Mouse (Mus musculus) hindbrain, embryonic 12.5 days (tissue): ENCODE data around the gene Spata7. TPM values are rescaled to one million over a fixed set of nuclear protein-coding genes. Genes with fewer than 3 reads are reported as not detected.

ENCODE experiments used
- ATAC-seq: fragments of 200-750 bp; cut with Nextera tagmentation; 2 replicates; pipeline ENCODE4 v1.8.0; 2017; ENCODE audit warnings: moderate TSS enrichment; ENCODE audit not compliant: low FRiP score
- H3K27ac ChIP-seq: fragments of 300-500 bp; sonication (generic); 2 replicates; pipeline ENCODE4 v1.5.1; 2016; ENCODE audit warnings: mild to moderate bottlenecking
- H3K27me3 ChIP-seq: fragments of 300-500 bp; sonication (generic); 2 replicates; pipeline ENCODE4 v1.6.1; 2016; ENCODE audit warnings: mild to moderate bottlenecking
- H3K36me3 ChIP-seq: fragments of 300-500 bp; sonication (generic); 2 replicates; pipeline ENCODE4 v1.6.1; 2016; ENCODE audit warnings: mild to moderate bottlenecking
- H3K4me1 ChIP-seq: fragments of 300-500 bp; sonication (generic); 2 replicates; pipeline ENCODE4 v1.6.1; 2016
- H3K4me2 ChIP-seq: fragments of 300-500 bp; sonication (generic); replicated peaks from 2 replicates; pipeline ENCODE4 v1.6.1; 2016; ENCODE audit warnings: mild to moderate bottlenecking
- H3K4me3 ChIP-seq: fragments of 300-500 bp; sonication (generic); 2 replicates; pipeline ENCODE4 v1.5.1; 2016; ENCODE audit warnings: mild to moderate bottlenecking
- H3K9ac ChIP-seq: fragments of 300-500 bp; sonication (generic); 2 replicates; pipeline ENCODE4 v1.6.1; 2016; ENCODE audit warnings: mild to moderate bottlenecking, moderate library complexity
- H3K9me3 ChIP-seq: fragments of 300-500 bp; sonication (generic); replicated peaks from 2 replicates; pipeline ENCODE4 v1.6.1; 2016; ENCODE audit warnings: mild to moderate bottlenecking
- WGBS: fragments of 180-500 bp; shearing (Covaris S2); methylation state at CpG from one replicate; pipeline ENCODE4 v1.1.7; 2016; 5-methylcytosine and 5-hydroxymethylcytosine counted together
- polyA plus RNA-seq: library from polyadenylated mRNA; unstranded; fragments of >200 nt; fragmentation: Nextera tagmentation; extraction: Ambion mirVana; gene quantifications from 2 replicates; pipeline ENCODE4 v1.2.1, GENCODE M21; 2016

The Spata7 gene
- polyA plus RNA-seq, 1 experiment from 2014 or later, result 27.4 TPM

DNA sequence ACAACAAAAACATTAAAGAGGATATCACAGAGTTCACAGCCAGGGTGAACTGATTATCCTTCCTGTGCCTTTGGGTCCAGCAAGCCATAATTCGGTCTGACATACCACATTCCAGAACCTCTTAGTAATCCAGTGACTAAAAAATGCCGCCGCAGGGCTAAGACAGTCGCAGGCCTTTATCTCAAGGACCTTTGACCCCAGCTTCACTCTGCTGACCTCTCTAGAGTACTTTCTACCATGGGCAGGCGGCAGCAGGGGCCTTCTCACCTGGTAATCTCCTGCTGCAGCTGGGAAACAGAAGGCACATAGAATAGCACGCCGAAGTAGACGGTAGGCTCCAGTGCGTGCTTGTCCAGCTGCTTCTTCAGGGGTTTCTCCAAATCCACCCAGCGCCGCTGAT is 86.8 kb downstream of the Spata7 start:
- H3K9me3 ChIP-seq, result no peaks in the 10 kb centered on the region
- no peak overlapping the region for H3K9ac ChIP-seq
- ATAC-seq, result no peak
- no peak overlapping the region for H3K27ac ChIP-seq
- no peak overlapping the region for H3K4me2 ChIP-seq
- no peak overlapping the region for H3K4me3 ChIP-seq
- peaks cover 2% of the 10 kb centered on the region; the same call in 1 of the 2 replicates for H3K27me3 ChIP-seq
- H3K36me3 ChIP-seq, result no peaks in the 10 kb centered on the region
- WGBS, result 33% methylated on average over 11 of the region's 11 CpGs
- H3K4me1 ChIP-seq, result peaks cover 15% of the 10 kb centered on the region

DNA sequence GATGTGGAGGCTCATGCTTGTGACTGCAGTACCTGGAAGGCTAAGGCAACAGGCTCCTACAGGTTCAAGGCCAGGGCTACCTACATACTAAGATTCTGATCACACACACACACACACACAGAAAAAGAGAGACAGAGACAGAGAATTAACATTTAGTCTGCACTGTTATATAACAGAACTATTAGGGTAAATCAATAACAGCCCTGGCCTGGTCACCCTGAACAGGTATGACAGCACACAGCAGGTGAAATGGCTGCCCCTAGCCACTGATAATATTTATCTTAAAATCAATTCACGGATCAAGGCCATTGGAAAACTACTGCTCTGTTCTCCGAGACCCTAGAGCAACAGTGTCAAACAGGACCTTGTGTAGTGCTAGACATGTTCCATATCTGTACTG is 88.2 kb downstream of the Spata7 start:
- no peak overlapping the region for H3K4me3 ChIP-seq
- no peak for ATAC-seq
- H3K4me1 ChIP-seq, result peaks cover 18% of the 10 kb centered on the region
- H3K27ac ChIP-seq, result no peak overlapping the region
- H3K36me3 ChIP-seq, result no peaks in the 10 kb centered on the region
- H3K9ac ChIP-seq, result no peak overlapping the region
- H3K9me3 ChIP-seq, result no peaks in the 10 kb centered on the region
- H3K27me3 ChIP-seq, result peaks cover 2% of the 10 kb centered on the region; the same call in 1 of the 2 replicates
- WGBS, result 89% methylated on average over 2 of the region's 2 CpGs
- H3K4me2 ChIP-seq, result no peak overlapping the region

Other genes with a start within 250 kb of the Spata7 start
- gene Kcnk10, start 49.8 kb upstream of the Spata7 start, polyA plus RNA-seq, result 32.1 and 35.1 TPM in 2 replicates
- gene Ptpn21, start 109.2 kb downstream of the Spata7 start, polyA plus RNA-seq, result 7.2 and 7.4 TPM in 2 replicates
- gene Zc3h14, start 118.8 kb downstream of the Spata7 start, polyA plus RNA-seq, result 151 and 159 TPM in 2 replicates